Mouse (Mus musculus) thymus, adult 2 months (tissue): ENCODE results near the gene Aldh2.

ENCODE experiments used
- CTCF ChIP-seq: fragments of 200-500 bp; IDR thresholded peaks from 2 replicates; pipeline ENCODE4 v1.5.1; 2012; ENCODE audit warnings: mild to moderate bottlenecking, control low read depth, low read length, moderate library complexity, borderline replicate concordance; ENCODE audit not compliant: control insufficient read depth, poor library complexity, insufficient read depth; ENCODE audit errors: extremely low read depth
- POLR2A ChIP-seq: fragments of 200-500 bp; IDR thresholded peaks from 2 replicates; pipeline ENCODE4 v1.6.1; 2012; ENCODE audit warnings: mild to moderate bottlenecking, low read length, control low read depth, moderate library complexity; ENCODE audit not compliant: control insufficient read depth, poor library complexity, insufficient read depth; ENCODE audit errors: extremely low read depth

DNA sequence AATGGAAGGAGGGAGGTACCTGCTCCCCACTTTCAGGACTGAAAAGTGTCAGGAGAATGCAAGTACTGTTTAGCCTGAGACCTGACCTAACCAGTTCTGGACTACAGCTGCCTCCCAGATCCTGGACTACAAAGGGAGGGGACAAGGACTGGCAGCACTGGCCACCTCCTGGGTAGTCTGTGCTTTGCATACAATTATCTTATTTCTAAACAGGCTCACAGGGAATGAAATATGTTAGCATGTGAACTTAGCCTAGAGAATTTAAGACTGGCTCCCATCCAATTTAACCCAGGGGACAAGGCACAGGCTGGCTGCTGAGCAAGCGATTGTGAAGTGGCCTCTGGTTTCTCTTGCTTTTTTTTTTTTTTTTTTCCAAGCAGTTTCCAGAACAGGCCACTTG is 22.8 kb downstream of the Aldh2 start:
- TF ChIP-seq CTCF (no peak), POLR2A (no peak)
